Mouse (Mus musculus): ENCODE data around the gene Lrrc4c.

GRCm38 (mm10) chr2:96681806-96682205 lies 363.8 kb downstream of the Lrrc4c start:
- TF ChIP-seq CHD2 (IDR thresholded peaks at IDR 0.05; ENCODE audit: low read depth, low read length) (no peak), ZC3H11A (IDR thresholded peaks at IDR 0.05; ENCODE audit: borderline replicate concordance, low read depth, low read length) (no peak), MAFK (IDR thresholded peaks at IDR 0.05; ENCODE audit: insufficient read depth, low read depth, low read length) (no peak), HCFC1 (IDR thresholded peaks at IDR 0.05; ENCODE audit: borderline replicate concordance, insufficient read depth, low read length) (no peak)

Data from ES-E14 (cell line).